17 mouse cellular contexts compared by ENCODE assay signal in the genomic region with DNA sequence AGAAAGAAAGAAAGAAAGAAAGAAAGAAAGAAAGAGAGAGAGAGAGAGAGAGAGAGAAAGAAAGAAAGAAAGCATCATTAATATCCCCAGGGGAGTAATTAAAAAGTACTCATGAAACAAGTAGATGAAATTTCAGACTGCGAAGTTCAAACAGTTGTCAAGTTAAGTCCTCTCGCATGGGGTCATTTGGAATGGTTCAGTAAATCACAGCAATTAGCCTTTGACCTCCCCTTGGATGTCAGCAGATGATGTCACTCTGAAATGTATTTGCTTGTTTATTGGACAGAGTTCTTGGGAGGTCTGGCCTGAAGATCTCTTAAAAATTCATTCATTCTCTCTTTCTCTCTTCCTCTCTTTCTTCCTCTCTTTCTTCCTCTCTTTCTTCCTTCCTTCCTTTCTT. TPM values are rescaled to one million over a fixed set of nuclear protein-coding genes. Genes with fewer than 3 reads are reported as not detected.
DNase-seq lines count a peak whose midpoint lies in the region; ATAC-seq and TF ChIP-seq lines count a peak whose summit lies in the region.
"Had no signal": no experiment of that assay in that cellular context is flagged by ENCODE, and none has a peak within 500 bp of the region (broad histone marks: within the 10 kb centered on the region; RNA-seq: fewer than 3 reads in every experiment).

No protein-coding gene starts in this region.

- ATAC-seq in intestine, postnatal 0 days: no peak
- no peak for ATAC-seq in intestine, embryonic 16.5 days
- ATAC-seq in kidney, embryonic 14.5 days (ENCODE audit: low FRiP score, low TSS enrichment): no peak
- ATAC-seq in megakaryocyte-erythroid progenitor cell, adult 5-6 weeks (replicated peaks; ENCODE audit: low FRiP score, low TSS enrichment, poor library complexity, severe bottlenecking): no peak

- no peak overlapping the region for H3K4me3 ChIP-seq in intestine, postnatal 0 days (ENCODE audit: low read depth, low read length)
- no peak overlapping the region for H3K4me3 ChIP-seq in intestine, embryonic 16.5 days (ENCODE audit: low read length)
- H3K4me3 ChIP-seq in kidney, embryonic 14.5 days (ENCODE audit: low read length): no peak overlapping the region; the same call in 1 of the 2 replicates
- H3K4me3 ChIP-seq: heart, adult 2 months; intestine, embryonic 15.5 days; limb, embryonic 15.5 days; neural tube, embryonic 15.5 days had no signal

- no peaks in the 10 kb centered on the region for H3K36me3 ChIP-seq in intestine, postnatal 0 days (ENCODE audit: control insufficient read depth, insufficient read depth)
- H3K36me3 ChIP-seq in intestine, embryonic 16.5 days (ENCODE audit: control insufficient read depth, insufficient read depth, low read length): no peaks in the 10 kb centered on the region
- H3K36me3 ChIP-seq in kidney, embryonic 14.5 days (ENCODE audit: control insufficient read depth, insufficient read depth, low read length): no peaks in the 10 kb centered on the region
- H3K36me3 ChIP-seq: intestine, embryonic 15.5 days; limb, embryonic 15.5 days; neural tube, embryonic 15.5 days had no signal

- H3K9me3 ChIP-seq in intestine, postnatal 0 days (ENCODE audit: control insufficient read depth): no peaks in the 10 kb centered on the region
- H3K9me3 ChIP-seq in intestine, embryonic 16.5 days (ENCODE audit: control insufficient read depth, low read length): no peaks in the 10 kb centered on the region
- H3K9me3 ChIP-seq in kidney, embryonic 14.5 days (ENCODE audit: control insufficient read depth, low read length): no peaks in the 10 kb centered on the region
- H3K9me3 ChIP-seq: intestine, embryonic 15.5 days; limb, embryonic 15.5 days; neural tube, embryonic 15.5 days had no signal

- H3K27ac ChIP-seq in intestine, postnatal 0 days (ENCODE audit: low read depth, low read length): no peak overlapping the region
- no peak overlapping the region for H3K27ac ChIP-seq in intestine, embryonic 16.5 days (ENCODE audit: low read length)
- H3K27ac ChIP-seq in kidney, embryonic 14.5 days (ENCODE audit: low read depth, low read length): no peak overlapping the region
- H3K27ac ChIP-seq: heart, adult 2 months; intestine, embryonic 15.5 days; limb, embryonic 15.5 days; neural tube, embryonic 15.5 days had no signal

- no peaks in the 10 kb centered on the region; the same call in 1 of the 2 replicates for H3K4me1 ChIP-seq in intestine, postnatal 0 days (replicated peaks; ENCODE audit: control insufficient read depth, insufficient read depth, low read length)
- H3K4me1 ChIP-seq in intestine, embryonic 16.5 days (ENCODE audit: control insufficient read depth, insufficient read depth, low read length): peaks cover 25% of the 10 kb centered on the region
- peaks cover 25% of the 10 kb centered on the region for H3K4me1 ChIP-seq in kidney, embryonic 14.5 days (ENCODE audit: control insufficient read depth, insufficient read depth, low read length)

- no peaks in the 10 kb centered on the region for H3K27me3 ChIP-seq in intestine, postnatal 0 days (replicated peaks; ENCODE audit: control insufficient read depth, insufficient read depth, low read length)
- H3K27me3 ChIP-seq in intestine, embryonic 16.5 days (replicated peaks; ENCODE audit: control insufficient read depth, insufficient read depth, low read length): peaks cover 5% of the 10 kb centered on the region; the same call in 1 of the 2 replicates
- no peaks in the 10 kb centered on the region for H3K27me3 ChIP-seq in kidney, embryonic 14.5 days (ENCODE audit: control insufficient read depth, insufficient read depth, low read length)
- H3K27me3 ChIP-seq: intestine, embryonic 15.5 days had no signal

- H3K4me2 ChIP-seq in intestine, postnatal 0 days (replicated peaks; ENCODE audit: low read depth): peak overlapping the region; percentile 90
- no peak overlapping the region for H3K4me2 ChIP-seq in intestine, embryonic 16.5 days (ENCODE audit: low read depth, low read length)
- peak overlapping the region; percentile 79 for H3K4me2 ChIP-seq in kidney, embryonic 14.5 days (replicated peaks; ENCODE audit: low read depth, low read length)
- H3K4me2 ChIP-seq: intestine, embryonic 15.5 days; limb, embryonic 15.5 days had no signal

- peak; percentile 71 for DNase-seq in embryo, embryonic 9.5 days (ENCODE audit: extremely low spot score)
- peak; percentile 84 for DNase-seq in mesoderm, embryonic 11.5 days (ENCODE audit: low read depth, low spot score)
- DNase-seq in c-Kit-positive CD71-positive TER-119-positive erythroid progenitor cells, embryonic 14.5 days (ENCODE audit: low spot score): no peak
- DNase-seq in thymus, postnatal 10 days (ENCODE audit: low spot score in 2 of 2): no peak
- DNase-seq: cerebellum, adult 18-20 months; heart, adult 2 months; heart, postnatal 14 days; layer of hippocampus, postnatal 36 days; thymus, adult 18-20 months had no signal

- TF ChIP-seq CTCF in intestine, postnatal 0 days (IDR thresholded peaks at IDR 0.05; ENCODE audit: low read depth): no peak

- WGBS in intestine, postnatal 0 days: 32% methylated on average over 2 of the region's 2 CpGs
- 47% methylated on average over 2 of the region's 2 CpGs for WGBS in intestine, embryonic 16.5 days
- 4% methylated on average over 2 of the region's 2 CpGs for whole genome bisulfite sequencing in kidney, embryonic 14.5 days

- no peak overlapping the region for H3K9ac ChIP-seq in intestine, postnatal 0 days (ENCODE audit: low read depth, low read length)
- H3K9ac ChIP-seq in intestine, embryonic 16.5 days (ENCODE audit: low read depth, low read length): no peak overlapping the region
- H3K9ac ChIP-seq in kidney, embryonic 14.5 days (ENCODE audit: low read depth, low read length): no peak overlapping the region
- H3K9ac ChIP-seq: intestine, embryonic 15.5 days; limb, embryonic 15.5 days; neural tube, embryonic 15.5 days had no signal

RNA-seq across cellular contexts. Expression of gene Cd83, which starts 2.7 kb away (rescaled TPM):
- 4.2 and 5.0 TPM in 2 replicates for polyA plus RNA-seq in intestine, postnatal 0 days (2015; fragmentation: Nextera tagmentation; extraction: Ambion mirVana)
- polyA plus RNA-seq in intestine, embryonic 16.5 days (2015; fragmentation: Nextera tagmentation; extraction: Ambion mirVana): 9.2 and 9.6 TPM in 2 replicates
- polyA plus RNA-seq in kidney, embryonic 14.5 days (2014; fragmentation: Nextera tagmentation; extraction: Ambion mirVana): 26.8 and 34.6 TPM in 2 replicates
- total RNA-seq in megakaryocyte-erythroid progenitor cell, adult 5-6 weeks (2014; fragmentation: Nextera tagmentation): 0.32 TPM in 1 of 2 replicates, not detected in the other
- 0.38 TPM in 1 of 2 replicates, not detected in the other for total RNA-seq in megakaryocyte-erythroid progenitor cell, adult 5-6 weeks (2017)
- polyA plus RNA-seq: C2C12 had no signal

Comparison
In these comparisons a context has a peak if more than half of its experiments do, and no peak if none do; other contexts are left out.
1. DNase-seq: peak in embryo, embryonic 9.5 days (single experiment) and mesoderm, embryonic 11.5 days (single experiment); none in c-Kit-positive CD71-positive TER-119-positive erythroid progenitor cells, embryonic 14.5 days (single experiment) and thymus, postnatal 10 days (0 of 2).